Mouse (Mus musculus) lung, embryonic 15.5 days (tissue): ENCODE results near the gene Slc5a4b. TPM values are rescaled to one million over a fixed set of nuclear protein-coding genes. Genes with fewer than 3 reads are reported as not detected.

Source experiments
- ATAC-seq: fragments of 200-750 bp; cut with Nextera tagmentation; 2 replicates; pipeline ENCODE4 v1.8.0; 2017; ENCODE audit warnings: moderate number of reproducible peaks, borderline replicate concordance; ENCODE audit not compliant: low FRiP score, low TSS enrichment; ENCODE audit errors: extremely low read depth
- H3K27ac ChIP-seq: fragments of 300-500 bp; sonication (generic); 2 replicates; pipeline ENCODE4 v1.5.1; 2015; ENCODE audit warnings: moderate library complexity, mild to moderate bottlenecking, inconsistent platforms
- H3K27me3 ChIP-seq: fragments of 300-500 bp; sonication (generic); 2 replicates; pipeline ENCODE4 v1.6.1; 2015; ENCODE audit warnings: inconsistent platforms
- H3K36me3 ChIP-seq: fragments of 300-500 bp; sonication (generic); 2 replicates; pipeline ENCODE4 v1.6.1; 2015; ENCODE audit warnings: inconsistent platforms
- H3K4me1 ChIP-seq: fragments of 300-500 bp; sonication (generic); 2 replicates; pipeline ENCODE4 v1.6.1; 2015; ENCODE audit warnings: inconsistent platforms
- H3K4me2 ChIP-seq: fragments of 300-500 bp; sonication (generic); 2 replicates; pipeline ENCODE4 v1.6.1; 2015; ENCODE audit warnings: inconsistent platforms, mild to moderate bottlenecking, moderate library complexity
- H3K4me3 ChIP-seq: fragments of 300-500 bp; sonication (generic); 2 replicates; pipeline ENCODE4 v1.5.1; 2015; ENCODE audit warnings: mild to moderate bottlenecking, inconsistent platforms
- H3K9ac ChIP-seq: fragments of 300-500 bp; sonication (generic); 2 replicates; pipeline ENCODE4 v1.6.1; 2015; ENCODE audit warnings: inconsistent platforms
- H3K9me3 ChIP-seq: fragments of 300-500 bp; sonication (generic); 2 replicates; pipeline ENCODE4 v1.6.1; 2016; ENCODE audit warnings: inconsistent platforms
- WGBS: fragments of 180-500 bp; shearing (Covaris S2); methylation state at CpG from one replicate; pipeline ENCODE4 v1.1.7; 2015; 5-methylcytosine and 5-hydroxymethylcytosine counted together
- polyA plus RNA-seq: library from polyadenylated mRNA; unstranded; fragments of >200 nt; fragmentation: Nextera tagmentation; extraction: Ambion mirVana; gene quantifications from 2 replicates; pipeline ENCODE4 v1.2.1, GENCODE M21; 2015

Gene Slc5a4b
- polyA plus RNA-seq, 1 experiment from 2014 or later = not detected

- peak overlapping the region; percentile 67 for H3K4me2 ChIP-seq
- no peaks in the 10 kb centered on the region for H3K27me3 ChIP-seq
- H3K36me3 ChIP-seq = peaks cover 25% of the 10 kb centered on the region
- no peaks in the 10 kb centered on the region for H3K9me3 ChIP-seq
- no peak for ATAC-seq
- 87% methylated on average over 8 of the region's 8 CpGs for WGBS
- peak overlapping the region; percentile 68; the same call in 1 of the 2 replicates for H3K4me3 ChIP-seq
- H3K9ac ChIP-seq = no peak overlapping the region
- no peak overlapping the region for H3K27ac ChIP-seq
- H3K4me1 ChIP-seq = peaks cover 11% of the 10 kb centered on the region; the same call in 1 of the 2 replicates
Measured at GRCm38 (mm10) chr10:76034001-76034600, 76.7 kb downstream of the Slc5a4b start.

- Histone ChIP-seq H3K4me2 (peak overlapping the region; percentile 67), H3K36me3 (peaks cover 15% of the 10 kb centered on the region), H3K27ac (peak overlapping the region; percentile 86), H3K27me3 (no peaks in the 10 kb centered on the region), H3K9me3 (no peaks in the 10 kb centered on the region), H3K9ac (peak overlapping the region; percentile 88), H3K4me1 (peaks cover 16% of the 10 kb centered on the region), H3K4me3 (peak overlapping the region; percentile 68)
- 13% methylated on average over 7 of the region's 7 CpGs for WGBS
- no peak for ATAC-seq
Measured at GRCm38 (mm10) chr10:76033119-76033455, 77.7 kb downstream of the Slc5a4b start.

- ATAC-seq = peak; percentile 98
- WGBS = 1% methylated on average over 57 of the region's 58 CpGs
Measured at GRCm38 (mm10) chr10:76032402-76033118, 78.2 kb downstream of the Slc5a4b start, which contains the start of gene Zfp280b. TSS of gene Zfp280b (plus strand) at chr10:76032650.

GRCm38 (mm10) chr10:76031511-76032401 is 79.0 kb downstream of the Slc5a4b start:
- 46% methylated on average over 14 of the region's 14 CpGs for WGBS
- Histone ChIP-seq H3K4me3 (peak overlapping the region; percentile 68), H3K4me2 (peak overlapping the region; percentile 67), H3K9ac (peak overlapping the region; percentile 88; the same call in 1 of the 2 replicates), H3K9me3 (no peaks in the 10 kb centered on the region), H3K4me1 (peaks cover 22% of the 10 kb centered on the region), H3K36me3 (peaks cover 3% of the 10 kb centered on the region; the same call in 1 of the 2 replicates), H3K27ac (peak overlapping the region; percentile 86), H3K27me3 (no peaks in the 10 kb centered on the region)
- ATAC-seq = peak; percentile 60

More at GRCm38 (mm10) chr10:76032402-76033118, 78.2 kb downstream of the Slc5a4b start, which contains the start of gene Zfp280b:
- Histone ChIP-seq H3K9ac (peak within 1 kb of the TSS; percentile 88), H3K4me3 (peak within 1 kb of the TSS; percentile 68), H3K27me3 (no peaks in the 10 kb centered on the region), H3K9me3 (no peaks in the 10 kb centered on the region), H3K27ac (peak within 1 kb of the TSS; percentile 86), H3K4me1 (peaks cover 17% of the 10 kb centered on the region), H3K4me2 (peak within 1 kb of the TSS; percentile 67), H3K36me3 (peaks cover 9% of the 10 kb centered on the region; the same call in 1 of the 2 replicates)

- Histone ChIP-seq H3K9ac (no peak overlapping the region), H3K27me3 (no peaks in the 10 kb centered on the region), H3K4me3 (no peak overlapping the region), H3K9me3 (no peaks in the 10 kb centered on the region), H3K36me3 (peaks cover 3% of the 10 kb centered on the region; the same call in 1 of the 2 replicates), H3K4me2 (no peak overlapping the region), H3K4me1 (peaks cover 22% of the 10 kb centered on the region), H3K27ac (no peak overlapping the region)
- 66% methylated on average over 5 of the region's 5 CpGs for WGBS
- no peak for ATAC-seq
Measured at GRCm38 (mm10) chr10:76030496-76030895, 80.3 kb downstream of the Slc5a4b start.

- Histone ChIP-seq H3K4me3 (no peak overlapping the region), H3K9me3 (no peaks in the 10 kb centered on the region), H3K4me2 (no peak overlapping the region), H3K27me3 (no peaks in the 10 kb centered on the region), H3K4me1 (peaks cover 22% of the 10 kb centered on the region), H3K36me3 (no peaks in the 10 kb centered on the region), H3K9ac (no peak overlapping the region), H3K27ac (no peak overlapping the region)
- 79% methylated on average over 5 of the region's 5 CpGs for WGBS
- ATAC-seq = no peak
Measured at GRCm38 (mm10) chr10:76029276-76029675, 81.5 kb downstream of the Slc5a4b start.

- Histone ChIP-seq H3K4me1 (peaks cover 18% of the 10 kb centered on the region), H3K27me3 (no peaks in the 10 kb centered on the region), H3K9ac (no peak overlapping the region), H3K9me3 (no peaks in the 10 kb centered on the region), H3K36me3 (no peaks in the 10 kb centered on the region), H3K4me3 (no peak overlapping the region), H3K27ac (peak overlapping the region; percentile 47; the same call in 1 of the 2 replicates), H3K4me2 (no peak overlapping the region)
- no peak for ATAC-seq
- 53% methylated on average over 9 of the region's 9 CpGs for WGBS
Measured at GRCm38 (mm10) chr10:76028396-76028795, 82.4 kb downstream of the Slc5a4b start.

GRCm38 (mm10) chr10:76028016-76028366 is 82.8 kb downstream of the Slc5a4b start:
- Histone ChIP-seq H3K36me3 (no peaks in the 10 kb centered on the region), H3K4me3 (no peak overlapping the region), H3K9ac (no peak overlapping the region), H3K9me3 (no peaks in the 10 kb centered on the region), H3K27me3 (no peaks in the 10 kb centered on the region), H3K27ac (0 out of 2 replicates have a peak overlapping the region, but pooled peaks have one; percentile 47), H3K4me1 (peaks cover 15% of the 10 kb centered on the region), H3K4me2 (no peak overlapping the region)
- WGBS = 14% methylated on average over 4 of the region's 4 CpGs
- ATAC-seq = no peak

GRCm38 (mm10) chr10:76027127-76028015 is 83.4 kb downstream of the Slc5a4b start:
- Histone ChIP-seq H3K4me3 (no peak overlapping the region), H3K4me1 (peaks cover 15% of the 10 kb centered on the region), H3K36me3 (no peaks in the 10 kb centered on the region), H3K9ac (no peak overlapping the region), H3K9me3 (no peaks in the 10 kb centered on the region), H3K27ac (0 out of 2 replicates have a peak overlapping the region, but pooled peaks have one; percentile 15), H3K27me3 (no peaks in the 10 kb centered on the region), H3K4me2 (no peak overlapping the region)
- WGBS = 52% methylated on average over 12 of the region's 12 CpGs
- no peak for ATAC-seq

GRCm38 (mm10) chr10:76025470-76026190 is 85.1 kb downstream of the Slc5a4b start:
- no peak overlapping the region for H3K9ac ChIP-seq
- no peak overlapping the region for H3K27ac ChIP-seq
- 88% methylated on average over 10 of the region's 10 CpGs for WGBS
- no peak for ATAC-seq
- H3K9me3 ChIP-seq = no peaks in the 10 kb centered on the region
- H3K4me2 ChIP-seq = no peak overlapping the region
- H3K4me1 ChIP-seq = peaks cover 10% of the 10 kb centered on the region
- no peaks in the 10 kb centered on the region for H3K27me3 ChIP-seq
- no peak overlapping the region for H3K4me3 ChIP-seq
- H3K36me3 ChIP-seq = no peaks in the 10 kb centered on the region
